Mouse (Mus musculus) olfactory bulb, adult 2 months (tissue): ENCODE measurements around the gene Fstl4.

Experiments used
- CTCF ChIP-seq: fragments of 200-500 bp; IDR thresholded peaks from 2 replicates; pipeline ENCODE4 v1.5.1; 2012; ENCODE audit warnings: low read depth, mild to moderate bottlenecking, low read length, moderate library complexity; ENCODE audit not compliant: insufficient read depth
- POLR2A ChIP-seq: fragments of 200-500 bp; IDR thresholded peaks from 2 replicates; pipeline ENCODE4 v1.6.1; 2012; ENCODE audit warnings: mild to moderate bottlenecking, low read depth, low read length, moderate library complexity; ENCODE audit not compliant: insufficient read depth

DNA sequence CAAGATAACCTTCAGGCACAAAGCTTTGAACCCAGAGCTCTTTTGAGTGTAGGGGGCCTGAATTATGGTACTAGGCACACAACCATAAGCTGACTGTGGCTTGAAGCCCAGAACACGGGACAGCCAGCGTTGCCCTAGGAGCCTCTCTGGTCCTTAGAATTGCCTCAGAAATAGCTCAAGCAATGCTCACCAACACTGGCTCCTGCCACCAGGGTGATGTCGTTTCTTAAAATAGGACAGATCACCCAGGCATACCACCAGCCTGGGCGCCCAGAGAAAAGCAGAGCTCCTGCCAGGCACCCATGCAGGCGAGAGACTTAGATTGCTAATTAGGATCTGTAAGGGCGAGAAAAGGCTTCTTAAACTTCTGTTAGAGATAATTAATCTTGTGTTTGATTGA lies 206.0 kb downstream of the Fstl4 start:
- no peak for TF ChIP-seq POLR2A
- TF ChIP-seq CTCF, result no peak
